Mouse (Mus musculus): Measurements from ENCODE around the gene Chad.

DNA sequence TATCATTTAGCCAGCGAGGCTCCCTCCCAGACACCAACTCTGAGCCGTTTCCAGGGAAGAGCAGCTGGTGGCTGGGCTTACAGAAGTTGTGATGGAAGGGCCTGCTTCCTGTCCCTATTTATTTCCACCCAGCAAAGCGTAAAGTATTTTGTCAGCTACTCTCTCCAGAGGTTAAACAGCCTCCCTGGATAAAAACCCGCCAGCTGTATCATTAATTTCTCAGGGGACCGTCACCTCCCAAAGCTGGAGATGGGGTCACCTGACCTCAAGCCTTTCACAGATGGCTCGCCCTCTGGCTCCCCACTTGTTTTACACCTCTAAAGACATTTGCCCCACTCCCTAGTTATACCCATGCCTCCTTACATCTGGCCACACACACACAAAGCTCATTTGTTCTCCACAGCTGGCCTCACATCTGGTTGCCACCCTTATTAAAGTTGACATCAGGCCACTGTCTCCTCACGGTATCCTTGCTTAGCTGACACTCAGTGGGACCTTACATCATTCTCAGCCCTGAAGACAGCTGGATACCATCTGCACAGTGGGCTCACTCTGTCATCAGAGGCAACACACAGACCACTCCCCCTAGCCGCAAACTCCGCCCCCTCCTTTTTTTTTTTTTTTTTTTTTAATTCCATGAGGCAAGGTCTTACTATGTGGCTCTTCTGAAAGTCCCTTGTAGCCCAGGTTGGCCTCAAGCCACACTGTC, 38.5 kb upstream of the Chad start:
- TF ChIP-seq CTCF (IDR thresholded peaks at IDR 0.05; ENCODE audit: extremely low read depth, insufficient read depth, insufficient read length, insufficient replicate concordance) (no peak), POLR2A (IDR thresholded peaks at IDR 0.05; ENCODE audit: low read depth, low read length) (no peak)

Measured in spleen, adult 2 months (tissue).